Mouse (Mus musculus): Measurements from ENCODE around the gene Rab21. TPM values are rescaled to one million over a fixed set of nuclear protein-coding genes. Genes with fewer than 3 reads are reported as not detected.

The Rab21 gene
- 29.9 and 35.1 TPM in 2 replicates for polyA plus RNA-seq (2012; rRNA removed)

DNA sequence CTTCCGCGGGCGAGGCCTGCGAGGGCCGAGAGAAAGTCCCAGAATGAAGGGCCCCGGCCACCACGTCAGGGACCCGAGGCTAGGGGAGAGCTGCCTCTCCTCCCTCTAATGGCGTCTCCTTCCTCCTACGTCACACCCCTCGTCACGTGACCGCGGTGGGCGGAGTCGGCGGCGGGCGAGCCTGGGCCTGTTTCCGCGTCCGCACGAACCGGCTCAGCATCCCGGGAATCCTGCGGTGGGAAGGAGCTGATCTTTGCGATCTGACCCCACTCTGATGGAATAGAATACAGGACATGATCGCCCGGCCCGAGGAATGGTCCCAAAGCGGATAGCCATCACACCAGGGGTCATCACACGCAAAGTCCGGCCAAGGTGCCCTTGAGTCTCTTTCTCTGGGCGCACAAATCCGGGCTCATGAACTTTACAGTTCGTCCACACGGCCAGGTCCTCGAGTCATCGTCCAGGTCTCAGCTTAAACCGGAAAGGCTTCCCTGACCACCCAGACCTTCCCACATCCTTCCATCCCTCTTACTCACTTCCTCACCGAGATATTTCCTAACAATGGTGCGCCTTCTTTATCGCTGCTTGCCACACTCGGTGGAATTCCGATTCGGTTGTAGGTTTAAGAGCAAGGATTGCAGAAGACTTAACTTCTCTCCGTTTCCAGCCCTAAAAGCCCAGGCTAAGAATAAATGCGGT, at the start of gene Rab21:
TSS of gene Rab21 (minus strand) at position 122 of the 699 bp plus-strand sequence.
- TF ChIP-seq CTCF (IDR thresholded peaks at IDR 0.05; ENCODE audit: borderline replicate concordance, extremely low read depth, insufficient read depth, insufficient read length) (no peak), POLR2A (IDR thresholded peaks at IDR 0.05; ENCODE audit: borderline replicate concordance, extremely low read depth, insufficient read depth, insufficient read length, poor library complexity, severe bottlenecking) (peak; percentile 92)
- DNase-seq (ENCODE audit: low read depth), result peak; percentile 96

DNA sequence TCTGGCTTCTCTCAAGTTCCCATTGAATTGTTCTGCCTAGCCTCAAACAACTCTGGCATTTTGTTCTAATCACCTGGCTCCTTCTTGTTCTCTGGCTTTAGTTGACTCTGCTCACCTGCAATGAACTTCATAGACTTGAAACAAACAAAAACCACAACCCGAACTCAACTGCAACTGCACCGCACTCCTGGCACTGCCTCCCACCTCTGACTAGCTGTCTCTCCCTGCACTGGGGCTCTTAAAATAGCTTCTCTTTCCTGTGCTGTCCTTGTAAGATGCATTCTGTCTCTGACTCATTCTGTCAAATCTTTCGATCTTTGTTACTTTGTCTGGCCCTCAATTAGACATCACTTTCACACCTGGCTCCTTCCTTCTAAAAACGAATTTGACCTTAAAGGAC, 47.8 kb upstream of the Rab21 start:
- TF ChIP-seq CTCF (IDR thresholded peaks at IDR 0.05; ENCODE audit: borderline replicate concordance, extremely low read depth, insufficient read depth, insufficient read length), result no peak
- DNase-seq (ENCODE audit: low read depth), result peak; percentile 5

DNA sequence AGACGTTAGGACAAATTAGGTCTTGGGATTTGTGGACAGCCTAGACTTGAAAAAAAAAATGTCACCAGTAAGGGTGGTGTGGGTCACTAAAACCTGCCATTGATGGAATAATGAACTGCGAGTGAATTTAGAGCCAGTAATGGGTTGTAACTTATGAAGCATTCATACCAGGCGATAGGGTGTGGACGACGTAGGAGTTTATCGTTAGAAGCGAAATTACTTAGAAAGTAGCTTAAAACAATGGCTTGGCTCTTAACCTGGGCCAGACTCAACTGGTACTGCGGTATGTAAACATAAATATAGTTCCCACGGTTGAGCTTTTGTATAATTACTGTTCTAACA, 47.2 kb upstream of the Rab21 start:
- no peak for TF ChIP-seq POLR2A (IDR thresholded peaks at IDR 0.05; ENCODE audit: borderline replicate concordance, extremely low read depth, insufficient read depth, insufficient read length, poor library complexity, severe bottlenecking)
- no peak for TF ChIP-seq CTCF (IDR thresholded peaks at IDR 0.05; ENCODE audit: borderline replicate concordance, extremely low read depth, insufficient read depth, insufficient read length)
- no peak for DNase-seq (ENCODE audit: low read depth)

GRCm38 (mm10) chr10:115361840-115362622, 46.6 kb upstream of the Rab21 start, which contains the start of gene Tmem19:
Tmem19 (minus strand) TSS chr10:115362501.
- TF ChIP-seq CTCF (IDR thresholded peaks at IDR 0.05; ENCODE audit: borderline replicate concordance, extremely low read depth, insufficient read depth, insufficient read length) (peak; percentile 8; the same call in 1 of the 2 replicates), POLR2A (IDR thresholded peaks at IDR 0.05; ENCODE audit: borderline replicate concordance, extremely low read depth, insufficient read depth, insufficient read length, poor library complexity, severe bottlenecking) (peak; percentile 73)
- peak; percentile 98 for DNase-seq (ENCODE audit: low read depth)

DNA sequence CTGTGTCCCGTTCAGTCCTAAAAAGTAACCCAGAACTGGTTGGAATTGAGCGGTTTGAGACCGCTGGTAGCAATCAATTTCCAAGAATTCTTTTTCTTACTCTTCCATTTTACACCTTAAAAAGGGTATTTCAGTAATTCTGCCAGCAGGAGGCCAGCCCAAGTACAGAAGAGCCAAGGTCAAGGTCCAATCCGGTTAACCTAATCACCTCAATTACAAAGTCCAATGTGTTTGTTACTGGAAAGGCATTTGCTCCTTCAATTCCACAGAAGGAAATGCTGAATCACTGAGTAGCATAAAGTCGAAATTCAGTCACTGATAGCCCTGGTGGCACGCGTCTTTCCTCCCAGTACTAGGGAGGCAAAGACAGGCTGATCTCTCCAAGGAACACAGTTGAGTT, 43.7 kb upstream of the Rab21 start:
- DNase-seq (ENCODE audit: low read depth), result no peak
- TF ChIP-seq CTCF (IDR thresholded peaks at IDR 0.05; ENCODE audit: borderline replicate concordance, extremely low read depth, insufficient read depth, insufficient read length), result no peak
- TF ChIP-seq POLR2A (IDR thresholded peaks at IDR 0.05; ENCODE audit: borderline replicate concordance, extremely low read depth, insufficient read depth, insufficient read length, poor library complexity, severe bottlenecking), result no peak

DNA sequence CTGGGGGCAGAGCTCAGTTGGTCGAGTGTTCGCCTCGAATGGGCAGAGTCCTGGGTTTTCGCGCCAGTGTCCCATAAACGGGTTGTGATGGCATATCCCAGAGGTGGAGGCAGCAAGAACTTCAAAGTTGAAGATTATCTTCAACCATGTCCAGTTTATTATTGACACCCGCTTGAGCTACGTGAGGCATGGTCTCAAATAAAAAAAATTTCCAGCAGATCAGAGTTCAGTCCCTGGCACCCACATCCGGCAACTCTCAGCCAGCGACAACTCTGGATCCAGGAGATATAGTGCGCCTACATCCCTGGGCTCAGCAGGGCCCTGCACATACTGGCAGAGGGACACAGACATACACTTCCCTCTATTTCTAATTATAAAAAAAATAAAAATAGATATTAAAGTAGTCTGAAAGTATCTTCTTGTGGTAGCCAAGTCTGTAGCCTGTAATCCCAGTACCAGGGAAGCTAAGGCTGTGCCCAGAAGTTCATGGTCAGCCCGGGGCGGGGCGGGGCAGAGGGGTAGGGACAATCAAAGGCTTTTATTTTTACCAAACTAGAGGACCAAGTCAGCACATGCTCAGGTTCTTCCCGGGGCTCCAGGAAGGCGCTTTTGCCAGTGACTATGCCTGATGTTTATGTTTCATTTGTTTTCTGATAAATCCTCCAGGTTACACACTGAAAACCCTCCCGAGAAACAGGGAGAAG, 43.0 kb upstream of the Rab21 start:
- TF ChIP-seq POLR2A (IDR thresholded peaks at IDR 0.05; ENCODE audit: borderline replicate concordance, extremely low read depth, insufficient read depth, insufficient read length, poor library complexity, severe bottlenecking), result no peak
- no peak for TF ChIP-seq CTCF (IDR thresholded peaks at IDR 0.05; ENCODE audit: borderline replicate concordance, extremely low read depth, insufficient read depth, insufficient read length)
- DNase-seq (ENCODE audit: low read depth), result no peak

DNA sequence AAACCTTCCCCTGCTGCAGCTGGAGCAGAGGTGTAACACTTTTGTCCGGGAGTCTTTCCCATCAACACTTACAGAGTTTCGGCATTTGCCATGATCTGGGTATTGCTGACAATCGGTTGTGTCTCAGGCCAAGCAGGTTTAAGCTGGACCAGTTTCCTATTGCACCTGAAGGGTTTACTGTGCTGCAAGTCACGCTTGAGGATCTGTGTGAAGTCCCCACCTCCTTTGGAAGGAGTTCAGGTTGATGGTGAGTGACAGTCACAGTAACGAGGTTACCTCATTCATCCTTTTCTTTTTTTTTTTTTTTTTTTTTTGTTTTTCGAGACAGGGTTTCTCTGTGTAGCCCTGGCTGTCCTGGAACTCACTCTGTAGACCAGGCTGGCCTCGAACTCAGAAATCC, 40.7 kb upstream of the Rab21 start:
- DNase-seq (ENCODE audit: low read depth), result no peak
- TF ChIP-seq POLR2A (IDR thresholded peaks at IDR 0.05; ENCODE audit: borderline replicate concordance, extremely low read depth, insufficient read depth, insufficient read length, poor library complexity, severe bottlenecking) (no peak), CTCF (IDR thresholded peaks at IDR 0.05; ENCODE audit: borderline replicate concordance, extremely low read depth, insufficient read depth, insufficient read length) (no peak)

DNA sequence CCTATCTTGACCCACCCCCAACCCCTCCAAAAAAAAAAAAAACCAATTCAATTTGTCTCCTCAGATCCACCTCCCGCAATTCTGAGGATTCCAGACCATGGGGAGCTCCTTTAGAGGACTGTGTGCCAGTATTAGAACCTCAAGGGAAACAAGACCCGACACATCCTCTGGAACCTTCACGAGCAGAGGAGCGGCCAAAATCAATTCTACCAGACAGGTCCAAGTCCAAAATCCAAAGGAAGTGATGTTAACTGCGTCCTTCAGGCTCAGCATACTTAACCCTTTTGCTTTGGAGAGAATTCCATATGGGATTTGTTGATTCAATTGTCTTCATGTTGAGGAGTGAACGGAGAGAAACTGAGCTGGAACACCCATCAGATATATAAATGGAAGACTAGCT, 39.6 kb upstream of the Rab21 start:
- DNase-seq (ENCODE audit: low read depth), result no peak

GRCm38 (mm10) chr10:115354553-115354952, 39.2 kb upstream of the Rab21 start:
- TF ChIP-seq CTCF (IDR thresholded peaks at IDR 0.05; ENCODE audit: borderline replicate concordance, extremely low read depth, insufficient read depth, insufficient read length) (no peak), POLR2A (IDR thresholded peaks at IDR 0.05; ENCODE audit: borderline replicate concordance, extremely low read depth, insufficient read depth, insufficient read length, poor library complexity, severe bottlenecking) (no peak)

More for the DNA sequence above, 39.6 kb upstream of the Rab21 start:
- TF ChIP-seq POLR2A (IDR thresholded peaks at IDR 0.05; ENCODE audit: borderline replicate concordance, extremely low read depth, insufficient read depth, insufficient read length, poor library complexity, severe bottlenecking) (no peak), CTCF (IDR thresholded peaks at IDR 0.05; ENCODE audit: borderline replicate concordance, extremely low read depth, insufficient read depth, insufficient read length) (no peak)

GRCm38 (mm10) chr10:115350810-115351397, 35.5 kb upstream of the Rab21 start:
- TF ChIP-seq POLR2A (IDR thresholded peaks at IDR 0.05; ENCODE audit: borderline replicate concordance, extremely low read depth, insufficient read depth, insufficient read length, poor library complexity, severe bottlenecking) (no peak), CTCF (IDR thresholded peaks at IDR 0.05; ENCODE audit: borderline replicate concordance, extremely low read depth, insufficient read depth, insufficient read length) (no peak)
- no peak for DNase-seq (ENCODE audit: low read depth)

More at GRCm38 (mm10) chr10:115354553-115354952, 39.2 kb upstream of the Rab21 start:
- peak; percentile 42 for DNase-seq (ENCODE audit: low read depth)

DNA sequence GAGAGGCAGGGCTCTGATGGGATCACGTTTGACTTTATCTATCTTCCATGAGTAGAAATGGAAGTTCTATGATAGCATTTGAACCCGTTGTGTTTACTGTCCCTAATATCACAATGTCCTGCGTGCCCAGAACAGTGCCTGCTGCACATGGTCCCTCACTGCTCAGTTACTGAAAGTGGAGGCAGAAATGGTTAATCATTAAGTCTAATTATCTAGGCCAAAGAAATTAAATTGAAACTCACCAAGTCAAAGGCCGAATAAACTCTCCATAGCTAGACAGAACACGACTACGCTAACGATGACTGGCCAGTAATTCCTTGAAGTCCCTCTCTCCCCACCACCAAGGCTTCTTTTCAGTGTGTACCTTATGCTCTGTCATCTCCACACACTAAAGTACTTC, 34.1 kb upstream of the Rab21 start:
- TF ChIP-seq CTCF (IDR thresholded peaks at IDR 0.05; ENCODE audit: borderline replicate concordance, extremely low read depth, insufficient read depth, insufficient read length), result no peak
- TF ChIP-seq POLR2A (IDR thresholded peaks at IDR 0.05; ENCODE audit: borderline replicate concordance, extremely low read depth, insufficient read depth, insufficient read length, poor library complexity, severe bottlenecking), result no peak
- DNase-seq (ENCODE audit: low read depth), result no peak

All from brain, embryonic 14.5 days (tissue).